Mouse (Mus musculus) embryonic fibroblast, embryonic 13.5 days (primary cell): ENCODE measurements around the gene Glce.

Experiments
- CTCF ChIP-seq: IDR thresholded peaks from 2 replicates; pipeline ENCODE4 v1.5.1; 2011; ENCODE audit warnings: mild to moderate bottlenecking, control low read depth, low read length, moderate library complexity, borderline replicate concordance; ENCODE audit not compliant: insufficient read depth
- POLR2A ChIP-seq: IDR thresholded peaks from 2 replicates; pipeline ENCODE4 v1.6.1; 2011; ENCODE audit warnings: low read depth, mild to moderate bottlenecking, control low read depth, low read length, moderate library complexity

GRCm38 (mm10) chr9:62082986-62083385 is 39.5 kb downstream of the Glce start:
- TF ChIP-seq CTCF (no peak), POLR2A (no peak)
